Mouse (Mus musculus): ENCODE measurements around the gene Sardh. TPM values are rescaled to one million over a fixed set of nuclear protein-coding genes. Genes with fewer than 3 reads are reported as not detected.

Sardh gene
- polyA plus RNA-seq, 1 experiment from 2014 or later: 18.2 TPM

DNA sequence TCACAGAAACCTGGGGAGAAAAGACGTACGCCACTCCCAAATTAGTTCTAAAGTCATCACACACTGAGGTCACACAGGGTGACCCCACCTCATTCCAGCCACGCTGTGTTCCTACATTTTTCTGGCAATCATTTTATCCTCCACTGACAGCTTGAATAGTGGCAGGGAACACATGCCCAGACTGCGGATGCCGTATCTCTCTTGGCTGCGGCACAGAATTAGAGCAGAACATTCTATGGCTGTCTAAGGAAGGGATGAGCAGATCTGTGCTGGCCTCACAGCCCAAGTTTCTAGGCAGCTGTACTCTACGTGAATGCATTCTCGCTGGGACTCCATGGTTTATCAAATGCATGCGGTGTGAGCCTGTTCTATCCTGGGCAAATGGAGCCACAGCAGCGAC, 42.5 kb downstream of the Sardh start:
- H3K9ac ChIP-seq: peak overlapping the region; percentile 51; the same call in 1 of the 2 replicates
- H3K4me2 ChIP-seq: 0 out of 2 replicates have a peak overlapping the region, but pooled peaks have one; percentile 29
- peaks cover 87% of the 10 kb centered on the region for H3K4me1 ChIP-seq
- H3K4me3 ChIP-seq: no peak overlapping the region
- H3K36me3 ChIP-seq: no peaks in the 10 kb centered on the region
- WGBS: 38% methylated on average over 10 of the region's 10 CpGs
- H3K9me3 ChIP-seq: no peaks in the 10 kb centered on the region
- no peak for ATAC-seq (ENCODE audit: extremely low read depth, insufficient number of reproducible peaks, low FRiP score, low TSS enrichment)
- H3K27ac ChIP-seq (replicated peaks): peak overlapping the region; percentile 93
- no peaks in the 10 kb centered on the region for H3K27me3 ChIP-seq (replicated peaks)

DNA sequence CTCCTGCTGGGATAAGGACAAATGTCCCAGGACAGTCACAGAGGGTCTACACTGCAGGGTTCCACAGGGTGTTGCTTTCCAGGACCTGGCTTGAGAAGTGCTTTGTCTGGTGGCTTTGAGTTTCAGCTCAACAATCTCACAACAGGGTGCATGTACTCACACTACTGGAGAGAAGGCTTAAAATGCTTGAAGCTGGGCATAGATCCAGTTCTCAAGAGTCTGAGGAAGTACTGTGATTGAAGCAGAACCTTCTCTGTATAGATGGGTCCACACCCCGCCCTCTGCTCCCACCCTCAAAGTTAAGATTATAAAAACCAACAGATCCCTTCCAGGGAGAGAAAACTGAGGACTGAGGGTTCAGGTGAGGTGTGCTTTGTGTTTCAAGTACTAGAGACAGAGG, 47.6 kb downstream of the Sardh start:
- 38% methylated on average over 1 of the region's 1 CpGs for WGBS
- H3K27ac ChIP-seq (replicated peaks): peak overlapping the region; percentile 96
- ATAC-seq (ENCODE audit: extremely low read depth, insufficient number of reproducible peaks, low FRiP score, low TSS enrichment): no peak
- H3K4me1 ChIP-seq: peaks cover 85% of the 10 kb centered on the region
- H3K4me3 ChIP-seq: no peak overlapping the region
- H3K4me2 ChIP-seq: 0 out of 2 replicates have a peak overlapping the region, but pooled peaks have one; percentile 13
- no peaks in the 10 kb centered on the region for H3K27me3 ChIP-seq (replicated peaks)
- peaks cover 1% of the 10 kb centered on the region for H3K36me3 ChIP-seq
- no peaks in the 10 kb centered on the region for H3K9me3 ChIP-seq
- peak overlapping the region; percentile 61 for H3K9ac ChIP-seq

DNA sequence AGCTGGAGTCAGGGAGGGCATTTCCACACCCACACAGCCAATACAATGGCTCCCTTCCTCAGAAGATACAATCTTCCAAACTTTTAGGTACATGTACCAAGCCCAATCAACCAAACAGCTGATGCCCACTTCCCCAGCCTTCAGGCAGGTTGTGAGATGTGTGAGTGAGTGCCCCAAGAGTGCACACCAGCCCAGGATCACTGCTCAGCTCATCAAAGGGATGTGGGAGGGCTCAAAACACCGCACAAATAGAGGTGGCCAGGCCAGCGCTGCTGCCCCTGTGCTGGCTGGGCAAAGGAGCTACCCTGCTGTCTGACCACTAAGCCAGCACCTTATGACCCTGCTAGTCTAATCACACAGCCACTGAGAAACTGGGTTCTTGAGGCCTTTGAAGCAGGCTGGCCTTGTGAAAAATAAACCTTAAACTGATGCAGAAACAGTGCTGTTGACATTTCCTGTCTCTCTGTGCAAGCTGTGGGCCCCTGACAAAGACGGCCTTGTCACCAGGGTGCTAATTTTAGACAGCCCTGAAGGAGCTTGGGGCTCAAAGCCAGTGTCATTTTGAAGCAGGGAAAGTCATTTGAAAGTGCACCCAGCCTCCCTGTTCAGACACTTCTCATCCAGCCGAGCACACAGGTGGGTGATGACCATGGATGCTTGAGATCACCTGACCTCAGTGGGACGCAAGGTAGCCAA, 49.4 kb downstream of the Sardh start:
- peak overlapping the region; percentile 17 for H3K4me2 ChIP-seq
- peak overlapping the region; percentile 96 for H3K27ac ChIP-seq (replicated peaks)
- WGBS: 19% methylated on average over 5 of the region's 5 CpGs
- peaks cover 18% of the 10 kb centered on the region for H3K36me3 ChIP-seq
- no peak for ATAC-seq (ENCODE audit: extremely low read depth, insufficient number of reproducible peaks, low FRiP score, low TSS enrichment)
- H3K4me1 ChIP-seq: peaks cover 73% of the 10 kb centered on the region
- no peak overlapping the region for H3K4me3 ChIP-seq
- H3K9ac ChIP-seq: peak overlapping the region; percentile 53
- H3K9me3 ChIP-seq: no peaks in the 10 kb centered on the region; the same call in 1 of the 2 replicates
- no peaks in the 10 kb centered on the region for H3K27me3 ChIP-seq (replicated peaks)

DNA sequence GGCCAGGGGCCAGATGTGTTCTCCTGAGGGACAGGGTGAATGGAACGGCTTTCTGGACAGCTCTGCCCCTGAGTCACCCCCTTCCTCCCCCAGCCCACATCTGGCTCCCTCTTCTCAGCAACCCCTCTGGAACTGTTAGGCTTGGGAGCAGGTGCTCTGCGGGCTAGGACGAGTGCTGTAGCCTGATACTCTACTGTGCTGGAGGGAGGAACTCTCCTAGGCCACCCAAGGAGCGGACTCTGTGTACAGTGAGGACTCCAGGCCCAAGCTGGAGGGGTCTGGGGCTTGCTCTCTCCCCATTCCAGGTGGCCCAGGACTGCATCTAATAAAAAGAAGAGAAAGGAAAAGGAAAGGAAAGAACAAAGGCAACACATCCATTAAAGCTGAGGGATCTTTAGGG, 58.1 kb downstream of the Sardh start:
- Histone ChIP-seq H3K9ac (no peak overlapping the region), H3K4me1 (peaks cover 12% of the 10 kb centered on the region), H3K4me3 (no peak overlapping the region), H3K4me2 (no peak overlapping the region), H3K27me3 (replicated peaks) (peaks cover 21% of the 10 kb centered on the region), H3K36me3 (peaks cover 30% of the 10 kb centered on the region), H3K27ac (replicated peaks) (no peak overlapping the region), H3K9me3 (no peaks in the 10 kb centered on the region; the same call in 1 of the 2 replicates)
- ATAC-seq (ENCODE audit: extremely low read depth, insufficient number of reproducible peaks, low FRiP score, low TSS enrichment): no peak
- 71% methylated on average over 4 of the region's 4 CpGs for WGBS

DNA sequence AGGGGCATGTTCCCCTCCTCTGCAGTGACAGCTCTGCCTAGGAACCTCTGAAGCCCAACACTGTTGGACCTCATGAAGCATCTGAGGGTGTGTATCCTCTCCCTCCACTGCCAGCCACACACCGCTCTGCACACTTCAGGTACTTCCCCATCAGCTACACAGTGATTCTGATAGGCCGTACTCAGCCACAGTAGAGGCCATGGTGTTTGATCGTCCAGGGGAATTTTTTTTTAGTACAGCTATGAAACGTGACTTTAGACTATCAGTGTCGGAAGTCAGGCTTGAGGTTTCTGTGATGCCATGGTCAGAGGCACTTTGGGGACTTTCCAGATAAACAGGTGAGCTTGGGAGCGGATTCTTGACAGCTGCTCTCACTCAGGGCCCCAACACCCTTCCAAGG, 60.6 kb downstream of the Sardh start:
- Histone ChIP-seq H3K27ac (replicated peaks) (0 out of 2 replicates have a peak overlapping the region, but pooled peaks have one; percentile 3), H3K36me3 (peaks cover 18% of the 10 kb centered on the region), H3K4me1 (peaks cover 30% of the 10 kb centered on the region), H3K9me3 (no peaks in the 10 kb centered on the region), H3K27me3 (replicated peaks) (peaks cover 21% of the 10 kb centered on the region), H3K9ac (no peak overlapping the region), H3K4me3 (no peak overlapping the region), H3K4me2 (no peak overlapping the region)
- ATAC-seq (ENCODE audit: extremely low read depth, insufficient number of reproducible peaks, low FRiP score, low TSS enrichment): no peak
- 48% methylated on average over 6 of the region's 6 CpGs for WGBS

DNA sequence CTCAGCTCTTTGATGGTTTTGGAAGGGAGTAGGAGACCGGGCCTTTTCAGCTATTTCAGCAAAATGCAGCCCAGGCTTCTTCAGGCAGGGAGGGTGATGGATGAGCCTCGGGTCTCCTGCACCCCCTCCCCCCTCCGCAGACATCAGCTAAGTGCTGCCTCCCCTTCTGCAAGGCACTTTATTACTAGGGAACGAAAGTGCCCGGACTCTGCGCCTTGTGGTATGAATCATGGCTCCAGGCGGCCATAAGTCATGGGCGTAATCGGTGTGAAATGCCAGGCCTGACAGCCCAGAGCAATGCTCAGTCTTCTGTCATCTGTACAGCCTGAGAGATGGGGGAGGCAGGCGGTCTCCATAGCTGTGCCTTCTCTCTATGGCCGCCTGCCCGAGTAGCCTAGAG, 64.4 kb downstream of the Sardh start:
- Histone ChIP-seq H3K27ac (replicated peaks) (peak overlapping the region; percentile 88), H3K36me3 (peaks cover 5% of the 10 kb centered on the region), H3K4me2 (no peak overlapping the region), H3K4me1 (peaks cover 68% of the 10 kb centered on the region), H3K27me3 (replicated peaks) (peaks cover 9% of the 10 kb centered on the region), H3K9me3 (no peaks in the 10 kb centered on the region), H3K4me3 (no peak overlapping the region), H3K9ac (peak overlapping the region; percentile 72; the same call in 1 of the 2 replicates)
- ATAC-seq (ENCODE audit: extremely low read depth, insufficient number of reproducible peaks, low FRiP score, low TSS enrichment): no peak
- WGBS: 57% methylated on average over 12 of the region's 12 CpGs

DNA sequence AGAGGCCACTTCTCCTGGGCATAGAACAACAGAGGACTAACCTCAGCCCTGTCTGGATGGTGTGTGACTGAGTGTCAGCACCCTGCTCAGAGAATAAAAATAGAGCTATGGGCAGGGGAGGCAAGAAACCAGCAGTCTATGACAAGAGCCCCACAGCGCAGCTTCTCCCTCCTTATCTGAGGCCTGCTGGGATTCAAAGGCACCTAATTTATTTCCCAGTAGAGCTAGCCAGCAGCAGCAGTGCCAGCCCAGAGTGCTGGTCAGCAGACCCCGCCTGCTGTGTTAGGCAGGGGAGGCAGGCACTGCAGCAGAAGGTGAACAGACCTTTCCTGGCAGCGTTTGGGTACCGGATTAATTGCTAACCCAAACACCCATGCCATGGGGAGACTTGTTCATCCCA, 66.2 kb downstream of the Sardh start:
- Histone ChIP-seq H3K4me3 (no peak overlapping the region), H3K9ac (peak overlapping the region; percentile 72), H3K36me3 (no peaks in the 10 kb centered on the region), H3K9me3 (no peaks in the 10 kb centered on the region), H3K4me1 (peaks cover 70% of the 10 kb centered on the region), H3K27me3 (replicated peaks) (peaks cover 13% of the 10 kb centered on the region), H3K27ac (replicated peaks) (peak overlapping the region; percentile 88), H3K4me2 (peak overlapping the region; percentile 43)
- WGBS: 14% methylated on average over 4 of the region's 4 CpGs
- ATAC-seq (ENCODE audit: extremely low read depth, insufficient number of reproducible peaks, low FRiP score, low TSS enrichment): peak; percentile 21; the same call in 1 of the 2 replicates

DNA sequence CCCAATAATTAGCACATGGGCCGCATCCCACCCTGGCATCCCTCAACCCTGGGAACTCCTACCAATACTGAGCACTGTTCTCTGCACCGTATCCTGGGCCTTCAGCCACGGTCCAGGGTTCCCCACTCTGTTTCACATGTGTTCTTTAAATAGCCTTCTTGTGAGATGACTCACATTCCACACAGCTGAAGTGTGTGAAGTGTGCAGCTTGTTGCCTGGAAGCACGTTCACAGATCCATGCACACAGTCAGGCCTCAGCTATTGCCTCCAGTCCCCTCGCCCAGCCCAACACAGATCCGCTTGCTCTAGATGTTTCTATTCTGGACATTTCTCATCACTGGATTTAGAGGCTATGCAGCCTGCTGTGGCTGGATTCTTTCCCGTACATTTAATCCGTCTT, 69.0 kb downstream of the Sardh start:
- ATAC-seq (ENCODE audit: extremely low read depth, insufficient number of reproducible peaks, low FRiP score, low TSS enrichment): peak; percentile 53; the same call in 1 of the 2 replicates
- Histone ChIP-seq H3K4me3 (no peak overlapping the region), H3K27ac (replicated peaks) (peak overlapping the region; percentile 81), H3K36me3 (no peaks in the 10 kb centered on the region), H3K4me2 (no peak overlapping the region), H3K9ac (peak overlapping the region; percentile 59), H3K4me1 (peaks cover 83% of the 10 kb centered on the region), H3K9me3 (no peaks in the 10 kb centered on the region), H3K27me3 (replicated peaks) (peaks cover 10% of the 10 kb centered on the region)
- 35% methylated on average over 8 of the region's 8 CpGs for WGBS

DNA sequence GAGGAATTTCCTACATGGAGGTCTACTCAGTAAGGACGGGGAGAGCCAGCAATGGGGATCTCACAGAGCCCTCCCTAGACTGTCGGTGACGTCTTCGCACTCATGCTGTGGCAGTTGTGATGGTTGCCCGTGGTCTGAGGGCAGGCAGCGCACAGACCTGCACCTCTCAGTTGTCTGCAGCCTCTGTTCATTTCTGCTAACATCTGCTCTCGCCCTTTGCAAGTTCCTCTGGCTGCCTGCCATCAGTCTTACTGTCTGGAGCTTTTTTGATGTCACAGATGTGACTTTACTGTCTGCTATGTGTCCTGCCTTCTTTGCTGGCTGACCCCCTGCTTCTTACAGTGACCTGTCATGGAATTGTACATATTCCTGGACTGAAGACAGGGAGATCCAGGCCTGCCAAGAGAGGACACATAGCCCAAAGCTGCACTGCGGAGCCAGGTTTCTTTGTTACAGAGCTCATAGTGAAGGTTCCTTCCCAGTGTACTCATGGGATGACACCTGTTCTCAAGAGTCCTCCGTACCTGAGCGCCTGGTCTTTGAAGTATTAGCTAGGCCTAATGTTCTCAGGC, 72.4 kb downstream of the Sardh start:
- no peaks in the 10 kb centered on the region for H3K9me3 ChIP-seq
- no peaks in the 10 kb centered on the region for H3K36me3 ChIP-seq
- peaks cover 10% of the 10 kb centered on the region for H3K27me3 ChIP-seq (replicated peaks)
- WGBS: 56% methylated on average over 10 of the region's 10 CpGs
- 0 out of 2 replicates have a peak overlapping the region, but pooled peaks have one; percentile 4 for H3K9ac ChIP-seq
- H3K4me2 ChIP-seq: no peak overlapping the region
- no peak overlapping the region for H3K4me3 ChIP-seq
- H3K27ac ChIP-seq (replicated peaks): peak overlapping the region; percentile 34; the same call in 1 of the 2 replicates
- ATAC-seq (ENCODE audit: extremely low read depth, insufficient number of reproducible peaks, low FRiP score, low TSS enrichment): no peak
- peaks cover 53% of the 10 kb centered on the region for H3K4me1 ChIP-seq

DNA sequence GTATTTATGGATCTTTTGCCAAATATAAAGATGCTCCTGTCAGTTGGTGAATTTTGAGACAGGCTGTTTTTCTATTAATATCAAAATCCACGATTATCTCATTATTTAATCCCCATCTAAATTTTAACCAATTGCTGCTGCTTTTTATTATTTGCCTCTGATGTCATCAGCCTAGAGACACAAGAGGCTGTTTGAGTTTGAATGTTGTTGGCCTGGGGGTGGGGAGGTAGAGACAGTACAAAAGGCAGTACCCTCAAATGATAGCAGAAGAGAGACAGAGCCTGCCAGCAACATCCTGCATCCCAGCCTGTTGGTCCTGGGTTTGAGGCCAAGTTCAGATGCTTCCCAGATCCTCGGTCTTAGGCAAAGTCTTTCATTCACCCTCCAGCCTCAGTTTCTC, 73.9 kb downstream of the Sardh start:
- H3K27me3 ChIP-seq (replicated peaks): peaks cover 10% of the 10 kb centered on the region
- H3K27ac ChIP-seq (replicated peaks): no peak overlapping the region
- 68% methylated on average over 2 of the region's 2 CpGs for WGBS
- no peak overlapping the region for H3K4me3 ChIP-seq
- H3K36me3 ChIP-seq: no peaks in the 10 kb centered on the region
- no peak overlapping the region for H3K9ac ChIP-seq
- H3K4me2 ChIP-seq: no peak overlapping the region
- peaks cover 38% of the 10 kb centered on the region for H3K4me1 ChIP-seq
- ATAC-seq (ENCODE audit: extremely low read depth, insufficient number of reproducible peaks, low FRiP score, low TSS enrichment): no peak
- no peaks in the 10 kb centered on the region for H3K9me3 ChIP-seq

DNA sequence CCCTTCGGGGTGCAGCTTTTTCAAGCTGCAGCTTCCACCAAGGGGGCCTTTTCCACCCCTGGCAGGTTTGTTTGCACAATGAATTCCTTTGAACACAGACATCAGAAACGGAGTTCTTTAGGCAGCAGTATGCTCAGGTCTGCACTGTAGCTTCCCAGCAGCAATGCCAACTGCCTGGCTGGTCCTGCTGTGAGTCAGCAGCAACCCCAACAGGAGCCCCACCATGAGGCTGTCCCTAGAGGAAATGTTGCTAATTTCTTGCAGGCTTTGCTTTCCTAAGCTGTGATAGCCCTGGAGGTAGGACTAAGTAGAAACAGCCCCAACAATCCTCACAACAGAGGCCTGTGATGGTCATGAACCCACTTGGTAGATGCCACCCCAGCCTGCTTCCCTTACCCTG, 81.1 kb downstream of the Sardh start:
- 14% methylated on average over 2 of the region's 2 CpGs for WGBS
- no peaks in the 10 kb centered on the region for H3K36me3 ChIP-seq
- no peak overlapping the region for H3K4me3 ChIP-seq
- no peak for ATAC-seq (ENCODE audit: extremely low read depth, insufficient number of reproducible peaks, low FRiP score, low TSS enrichment)
- 0 out of 2 replicates have a peak overlapping the region, but pooled peaks have one; percentile 17 for H3K9ac ChIP-seq
- H3K27ac ChIP-seq (replicated peaks): peak overlapping the region; percentile 8
- no peaks in the 10 kb centered on the region for H3K9me3 ChIP-seq
- peaks cover 18% of the 10 kb centered on the region for H3K4me1 ChIP-seq
- peaks cover 15% of the 10 kb centered on the region for H3K27me3 ChIP-seq (replicated peaks)
- H3K4me2 ChIP-seq: no peak overlapping the region

Measured in heart, embryonic 13.5 days (tissue).